Mouse (Mus musculus) activated CD4-positive, CD25-positive, alpha-beta regulatory T cell, adult 4 months (primary cell): ENCODE results near the gene Gm49486. TPM values are rescaled to one million over a fixed set of nuclear protein-coding genes. Genes with fewer than 3 reads are reported as not detected.

Experiments used
- polyA plus RNA-seq, 2 experiments: library from polyadenylated mRNA; unstranded; fragments of 100-300 nt; shearing (Covaris generic); gene quantifications; one replicate each; pipeline ENCODE4 v1.2.1; 2017

Gene Gm49486
- polyA plus RNA-seq, 2 experiments from 2014 or later = 0.16 to 0.34 TPM

Other genes with a start within 250 kb of the Gm49486 start
- gene H1f0, start 200.9 kb upstream of the Gm49486 start, polyA plus RNA-seq = 10 to 100 TPM; 37.2 to 37.8 TPM
- gene Galr3, start 187.5 kb upstream of the Gm49486 start, polyA plus RNA-seq = not detected
- gene Ankrd54, start 166.5 kb upstream of the Gm49486 start, polyA plus RNA-seq = 1 to 10 TPM; 7.4 to 8.1 TPM
- gene Eif3l, start 154.2 kb upstream of the Gm49486 start, polyA plus RNA-seq = 100 to 1,000 TPM; 241 to 298 TPM
- gene Micall1, start 120.5 kb upstream of the Gm49486 start, polyA plus RNA-seq = 10 to 100 TPM; 11.1 to 11.3 TPM
- 100 to 1,000 TPM; 105 to 132 TPM for gene Polr2f, start 88.4 kb upstream of the Gm49486 start, polyA plus RNA-seq
- gene 1700088E04Rik, start 88.1 kb upstream of the Gm49486 start, polyA plus RNA-seq = 1 to 10 TPM; 7.0 to 7.3 TPM
- gene Sox10, start 64.2 kb upstream of the Gm49486 start, polyA plus RNA-seq = not detected
- gene Pick1, start 218 bp upstream of the Gm49486 start, polyA plus RNA-seq = 1 to 10 TPM; 7.2 to 9.7 TPM
- gene Slc16a8, start 25.4 kb downstream of the Gm49486 start, polyA plus RNA-seq = not detected
- under 1 TPM in 1 of 2 experiments, not detected in 1; 0.66 TPM for gene Baiap2l2, start 56.1 kb downstream of the Gm49486 start, polyA plus RNA-seq
- 10 to 100 TPM; 10.3 to 12.3 TPM for gene Pla2g6, start 99.0 kb downstream of the Gm49486 start, polyA plus RNA-seq
- gene Maff, start 117.2 kb downstream of the Gm49486 start, polyA plus RNA-seq = 1 to 10 TPM; 1.9 to 3.7 TPM
- gene Tmem184b, start 174.2 kb downstream of the Gm49486 start, polyA plus RNA-seq = 10 to 100 TPM in 1 of 2 experiments, 1 to 10 TPM in 1; 9.3 to 18.1 TPM
- gene Csnk1e, start 226.2 kb downstream of the Gm49486 start, polyA plus RNA-seq = 1 to 10 TPM; 5.5 to 5.6 TPM